Mouse (Mus musculus) thymus, postnatal 10 days (tissue): Measurements from ENCODE around the gene Men1.
A peak's percentile ranks its signal among the peaks of the same experiment; 100 is the strongest.

Experiments
- DNase-seq, 2 experiments: peaks; one replicate each; pipeline ENCODE4 v3.0.0; 2021; ENCODE audit warnings: low spot score in 2 of 2

Gene Men1

GRCm38 (mm10) chr19:6338716-6339115, 3.9 kb downstream of the Men1 start:
- DNase-seq = no peak

- no peak for DNase-seq
Observed at GRCm38 (mm10) chr19:6339191-6339590, 4.4 kb downstream of the Men1 start.

GRCm38 (mm10) chr19:6339890-6340504, 5.2 kb downstream of the Men1 start:
- peak; percentile 55 to 62 for DNase-seq

- DNase-seq = peak; percentile 86 to 94
Observed at GRCm38 (mm10) chr19:6340524-6341452, 6.0 kb downstream of the Men1 start, which contains the start of gene Map4k2. Gene Map4k2, plus strand, starts transcription at chr19:6341135.

- DNase-seq = peak in 1 of 2 experiments; percentile 35
Observed at GRCm38 (mm10) chr19:6341453-6342077, 6.8 kb downstream of the Men1 start.

- DNase-seq = peak in 1 of 2 experiments; percentile 46
Observed at GRCm38 (mm10) chr19:6342276-6342933, 7.6 kb downstream of the Men1 start.

GRCm38 (mm10) chr19:6343066-6343925, 8.5 kb downstream of the Men1 start:
- DNase-seq = peak in 1 of 2 experiments; percentile 32

- DNase-seq = no peak
Observed at GRCm38 (mm10) chr19:6343996-6344395, 9.2 kb downstream of the Men1 start.

- DNase-seq = no peak
Observed at GRCm38 (mm10) chr19:6346023-6346422, 11.2 kb downstream of the Men1 start.

- DNase-seq = no peak
Observed at GRCm38 (mm10) chr19:6346661-6347060, 11.9 kb downstream of the Men1 start.

- DNase-seq = no peak
Observed at GRCm38 (mm10) chr19:6347615-6348014, 12.8 kb downstream of the Men1 start.

GRCm38 (mm10) chr19:6348717-6349116, 13.9 kb downstream of the Men1 start:
- no peak for DNase-seq

- DNase-seq = no peak
Observed at GRCm38 (mm10) chr19:6349215-6349983, 14.6 kb downstream of the Men1 start.

GRCm38 (mm10) chr19:6351431-6352106, 16.8 kb downstream of the Men1 start:
- no peak for DNase-seq

GRCm38 (mm10) chr19:6352107-6352505, 17.3 kb downstream of the Men1 start:
- DNase-seq = no peak

GRCm38 (mm10) chr19:6354030-6354429, 19.3 kb downstream of the Men1 start:
- no peak for DNase-seq

GRCm38 (mm10) chr19:6361291-6361690, 26.5 kb downstream of the Men1 start:
- DNase-seq = no peak

- no peak for DNase-seq
Observed at GRCm38 (mm10) chr19:6363091-6363410, 28.3 kb downstream of the Men1 start.

GRCm38 (mm10) chr19:6363411-6364240, 28.8 kb downstream of the Men1 start, which contains the start of gene Sf1:
Gene Sf1, plus strand, starts transcription at chr19:6363690.
- DNase-seq = peak; percentile 100
